Mouse (Mus musculus): ENCODE data around the gene Slc6a18. TPM values are rescaled to one million over a fixed set of nuclear protein-coding genes. Genes with fewer than 3 reads are reported as not detected.

The Slc6a18 gene
- total RNA-seq, 2 experiments from 2014 or later, result not detected

DNA sequence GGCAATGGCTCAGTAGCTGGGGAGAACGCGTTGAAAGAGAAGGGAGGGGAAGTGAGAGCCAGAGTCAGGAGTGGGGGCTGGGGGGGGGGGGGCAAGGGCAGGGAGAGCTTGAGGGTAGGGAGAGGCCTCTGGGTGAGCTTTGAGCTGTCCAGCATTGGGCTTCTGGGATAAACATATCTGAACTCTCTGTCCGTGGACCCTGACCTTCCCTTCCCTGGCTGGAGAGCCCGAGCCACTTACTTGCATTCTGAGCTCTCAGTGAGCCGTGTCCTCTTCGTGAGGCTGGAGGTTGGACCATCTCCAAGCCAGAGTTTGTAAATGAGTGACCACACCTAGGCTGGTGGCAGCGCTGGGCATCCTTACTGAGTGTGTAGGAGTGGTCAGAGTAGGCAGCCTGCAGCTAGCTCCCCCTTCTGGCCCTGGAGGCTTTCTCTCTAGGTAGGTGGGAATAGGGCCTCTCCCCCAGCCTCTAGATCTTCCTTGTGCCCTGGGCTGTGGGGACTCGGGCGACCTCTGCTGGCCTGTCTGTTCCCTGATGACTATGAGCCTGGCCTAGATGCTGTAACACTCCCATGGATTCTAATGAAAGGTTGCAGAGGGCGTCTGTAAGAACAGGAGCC is 14.5 kb upstream of the Slc6a18 start:
- peak; percentile 31 to 55 for DNase-seq (ENCODE audit: low spot score in 2 of 2)
- intact Hi-C loops (cut with DNase I), result loop anchor here (1.0 to 5.0 kb wide), 2 partner anchors 46 to 180 kb away; no protein-coding TSS in a partner anchor

GRCm38 (mm10) chr13:73688934-73689333 is 11.1 kb upstream of the Slc6a18 start:
- intact Hi-C loops (cut with DNase I), result no loop called here
- no peak for DNase-seq (ENCODE audit: low spot score in 2 of 2)

GRCm38 (mm10) chr13:73687601-73688000 is 9.8 kb upstream of the Slc6a18 start:
- intact Hi-C loops (cut with DNase I), result no loop called here
- DNase-seq (ENCODE audit: low spot score in 2 of 2), result no peak

GRCm38 (mm10) chr13:73685502-73685901 is 7.7 kb upstream of the Slc6a18 start:
- no peak for DNase-seq (ENCODE audit: low spot score in 2 of 2)
- intact Hi-C loops (cut with DNase I), result no loop called here

DNA sequence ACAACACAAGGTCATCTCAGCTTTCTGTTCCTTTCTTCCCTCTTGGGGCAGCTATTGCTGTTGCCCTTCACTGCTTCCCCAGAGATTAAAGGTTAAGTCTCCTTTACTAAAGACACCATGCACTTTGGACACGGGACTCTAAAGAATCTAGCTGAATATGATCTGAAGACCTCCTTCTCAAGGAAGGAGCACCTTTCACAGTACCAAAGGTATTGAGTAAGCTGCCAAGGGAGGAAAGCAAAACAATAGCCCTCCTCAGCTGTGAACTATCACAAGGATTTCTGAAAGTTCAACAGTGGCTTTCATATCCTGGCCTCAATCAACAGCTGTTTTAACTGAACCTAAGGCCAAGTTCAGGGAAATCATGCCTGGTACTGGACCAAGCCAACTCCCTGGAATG is 6.6 kb upstream of the Slc6a18 start:
- no peak for DNase-seq (ENCODE audit: low spot score in 2 of 2)
- intact Hi-C loops (cut with DNase I), result no loop called here

DNA sequence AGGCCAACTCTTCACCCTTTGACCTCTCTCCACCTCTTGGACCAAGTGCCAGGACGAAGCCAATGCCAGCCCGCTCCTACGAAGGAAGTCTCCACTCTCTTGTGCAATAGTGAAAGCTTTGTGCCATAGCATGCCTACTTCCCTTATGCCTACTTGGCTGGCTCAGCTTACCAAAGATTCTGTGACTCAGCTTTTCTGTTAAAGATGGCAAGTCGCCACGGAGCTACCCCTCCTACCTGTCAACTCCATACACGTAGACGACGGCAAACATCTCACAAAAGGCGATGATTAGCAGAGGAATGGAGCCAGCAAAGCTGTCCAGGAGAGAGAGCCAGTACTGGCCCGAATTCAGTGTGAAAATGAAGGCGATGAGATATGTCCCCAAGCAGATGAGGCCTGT is 5.9 kb upstream of the Slc6a18 start:
- intact Hi-C loops (cut with DNase I), result no loop called here
- peak; percentile 18 to 71 for DNase-seq (ENCODE audit: low spot score in 2 of 2)

- DNase-seq (ENCODE audit: low spot score in 2 of 2), result no peak
These were observed 4.4 kb upstream of the Slc6a18 start for GRCm38 (mm10) chr13:73682226-73682625.

GRCm38 (mm10) chr13:73680394-73680793 is 2.6 kb upstream of the Slc6a18 start:
- DNase-seq (ENCODE audit: low spot score in 2 of 2), result no peak
- intact Hi-C loops (cut with DNase I), result no loop called here

More at GRCm38 (mm10) chr13:73682226-73682625, 4.4 kb upstream of the Slc6a18 start:
- intact Hi-C loops (cut with DNase I), result no loop called here

DNA sequence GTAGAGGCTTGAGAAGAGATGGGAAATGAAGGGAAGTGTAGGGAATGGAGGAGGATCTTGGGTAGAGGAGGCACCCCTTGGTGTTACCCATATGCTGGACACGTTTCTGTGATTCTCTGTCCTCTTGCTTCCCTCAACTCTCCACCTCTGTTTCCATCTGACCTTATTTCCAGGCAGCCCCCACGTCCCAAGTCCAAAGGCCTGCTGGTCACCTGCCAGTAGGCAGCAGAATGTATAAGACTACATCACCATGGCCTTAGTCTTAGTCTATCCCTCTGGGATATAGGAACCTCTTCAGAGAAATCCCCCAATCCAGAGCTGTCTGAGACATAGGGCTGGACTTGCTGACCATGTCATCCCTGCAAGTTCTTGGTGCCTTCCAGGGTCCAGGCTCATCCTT is 1.5 kb upstream of the Slc6a18 start:
- DNase-seq (ENCODE audit: low spot score in 2 of 2), result no peak
- intact Hi-C loops (cut with DNase I), result no loop called here

- intact Hi-C loops (cut with DNase I), result no loop called here
- no peak for DNase-seq (ENCODE audit: low spot score in 2 of 2)
These were observed 2.7 kb downstream of the Slc6a18 start for GRCm38 (mm10) chr13:73675161-73675560.

- intact Hi-C loops (cut with DNase I), result no loop called here
- no peak for DNase-seq (ENCODE audit: low spot score in 2 of 2)
These were observed 17.6 kb downstream of the Slc6a18 start for GRCm38 (mm10) chr13:73660163-73660695.

DNA sequence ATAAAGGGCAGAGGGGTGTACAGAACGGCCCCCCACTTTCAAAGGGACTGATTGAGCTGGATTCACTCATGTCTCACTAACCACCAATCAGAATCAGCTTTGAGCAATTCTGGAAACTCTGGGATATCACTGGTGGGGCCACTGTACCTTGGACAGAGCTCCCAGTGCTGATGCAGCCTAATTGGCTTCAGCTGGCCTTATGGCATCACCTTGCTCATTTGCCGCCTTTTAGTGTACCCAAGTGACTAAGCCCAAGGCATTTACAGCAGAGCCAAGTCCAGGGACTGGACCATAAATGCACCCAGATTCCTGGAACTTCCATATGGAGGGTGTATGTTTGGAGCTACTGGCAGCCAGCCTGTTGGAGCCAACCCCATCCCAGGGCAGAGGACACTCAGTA is 18.9 kb downstream of the Slc6a18 start:
- no peak for DNase-seq (ENCODE audit: low spot score in 2 of 2)
- intact Hi-C loops (cut with DNase I), result no loop called here

DNA sequence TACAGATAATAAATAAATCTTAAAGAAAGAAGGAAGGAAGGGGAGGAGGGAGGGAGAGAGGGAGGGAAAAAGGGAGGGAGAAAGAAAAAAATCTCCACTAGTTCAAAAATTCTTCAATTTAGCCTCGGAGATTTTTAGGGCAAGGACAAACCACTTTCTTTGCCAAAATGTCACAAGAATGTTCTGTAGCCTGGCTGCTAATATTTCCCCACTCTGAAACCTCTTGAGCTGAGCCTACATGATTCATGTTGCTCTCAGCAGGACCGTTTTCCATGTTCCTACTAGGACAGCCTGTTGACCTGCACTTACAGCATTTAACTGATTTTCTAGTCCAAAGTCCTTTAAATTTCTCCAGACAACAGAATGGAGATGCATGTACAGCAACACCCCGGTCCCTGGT is 22.8 kb downstream of the Slc6a18 start:
- DNase-seq (ENCODE audit: low spot score in 2 of 2), result no peak
- intact Hi-C loops (cut with DNase I), result no loop called here

- no peak for DNase-seq (ENCODE audit: low spot score in 2 of 2)
- intact Hi-C loops (cut with DNase I), result no loop called here
These were observed 24.6 kb downstream of the Slc6a18 start for GRCm38 (mm10) chr13:73653266-73653665.

GRCm38 (mm10) chr13:73646397-73647087 is 31.3 kb downstream of the Slc6a18 start:
- peak; percentile 61 to 75 for DNase-seq (ENCODE audit: low spot score in 2 of 2)
- intact Hi-C loops (cut with DNase I), result loop anchor here (1.0 to 5.0 kb wide), 4 partner anchors 46 to 261 kb away; no protein-coding TSS in a partner anchor

GRCm38 (mm10) chr13:73641296-73641695 is 36.5 kb downstream of the Slc6a18 start:
- intact Hi-C loops (cut with DNase I), result no loop called here
- DNase-seq (ENCODE audit: low spot score in 2 of 2), result no peak

DNA sequence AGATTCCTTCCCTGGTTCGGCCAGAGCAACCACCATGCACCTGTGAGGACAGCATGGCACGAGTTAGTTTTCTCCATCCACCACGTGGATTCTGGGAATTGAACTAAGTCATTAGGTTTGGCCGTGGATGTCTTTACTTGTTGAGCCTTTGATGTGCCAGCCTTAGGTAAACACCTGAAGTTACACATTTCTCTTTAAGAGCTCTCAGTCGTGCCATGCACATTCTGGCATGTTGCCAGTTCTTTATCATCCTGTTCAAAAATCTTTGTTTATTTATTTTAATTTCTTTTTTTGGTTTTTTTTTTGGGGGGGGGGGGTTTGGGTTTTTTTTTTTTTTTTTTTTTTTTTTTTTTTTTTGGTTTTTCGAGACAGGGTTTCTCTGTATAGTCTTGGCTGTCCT is 40.0 kb downstream of the Slc6a18 start:
- DNase-seq (ENCODE audit: low spot score in 2 of 2), result no peak
- intact Hi-C loops (cut with DNase I), result no loop called here

- DNase-seq (ENCODE audit: low spot score in 2 of 2), result no peak
- intact Hi-C loops (cut with DNase I), result no loop called here
These were observed 46.0 kb downstream of the Slc6a18 start for GRCm38 (mm10) chr13:73631837-73632236.

- no peak for DNase-seq (ENCODE audit: low spot score in 2 of 2)
- intact Hi-C loops (cut with DNase I), result loop anchor here (5.0 kb wide), 2 partner anchors 116 to 201 kb away; no protein-coding TSS in a partner anchor
These were observed 49.2 kb downstream of the Slc6a18 start for GRCm38 (mm10) chr13:73628586-73629113.

- DNase-seq (ENCODE audit: low spot score in 2 of 2), result peak; percentile 37 to 46
- intact Hi-C loops (cut with DNase I), result loop anchor here (5.0 kb wide), 2 partner anchors 115 to 200 kb away; no protein-coding TSS in a partner anchor
These were observed 50.9 kb downstream of the Slc6a18 start, which contains the start of gene Tert for GRCm38 (mm10) chr13:73626745-73627549. Gene Tert, plus strand, starts transcription at chr13:73626911.

All from left cerebral cortex, postnatal 25 days (tissue).